Mouse (Mus musculus): ENCODE measurements around the gene Gm4553.
"Not testable (repeated sequence)": the region's sequence is repeated elsewhere in the genome, so short reads cannot be mapped to it uniquely, and the experiment has no call there.

Gene Gm4553

GRCm38 (mm10) chr7:142134206-142134995, 31.1 kb downstream of the Gm4553 start:
- DNase-seq (ENCODE audit: low spot score): no peak

GRCm38 (mm10) chr7:142128843-142129242, 36.7 kb downstream of the Gm4553 start:
- no peak for DNase-seq (ENCODE audit: low spot score)

DNA sequence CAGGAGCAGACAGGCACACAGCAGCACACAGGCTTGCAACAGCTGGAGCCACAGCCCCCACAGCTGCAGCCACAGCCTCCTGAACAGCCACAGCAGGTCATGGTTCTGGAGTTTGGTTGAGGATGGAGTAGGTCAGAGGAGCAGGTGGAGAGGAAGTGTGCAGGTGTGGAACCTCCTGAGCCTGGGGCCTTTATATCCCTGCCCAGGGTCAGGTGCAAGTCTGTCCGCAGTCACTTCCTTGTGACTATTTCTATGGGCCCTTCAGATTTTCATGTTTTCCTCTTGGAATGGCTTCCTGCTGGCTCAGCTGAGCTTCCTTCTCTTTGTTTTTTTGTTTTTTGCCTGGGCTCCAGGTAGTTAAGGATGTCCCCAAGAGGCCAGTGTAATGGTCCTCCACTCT, 44.9 kb downstream of the Gm4553 start, which contains the start of gene Gm45618:
Gene Gm45618 (minus strand): TSS at position 101 of the 400 bp plus-strand sequence.
- not testable (repeated sequence) for DNase-seq (ENCODE audit: low spot score)

DNA sequence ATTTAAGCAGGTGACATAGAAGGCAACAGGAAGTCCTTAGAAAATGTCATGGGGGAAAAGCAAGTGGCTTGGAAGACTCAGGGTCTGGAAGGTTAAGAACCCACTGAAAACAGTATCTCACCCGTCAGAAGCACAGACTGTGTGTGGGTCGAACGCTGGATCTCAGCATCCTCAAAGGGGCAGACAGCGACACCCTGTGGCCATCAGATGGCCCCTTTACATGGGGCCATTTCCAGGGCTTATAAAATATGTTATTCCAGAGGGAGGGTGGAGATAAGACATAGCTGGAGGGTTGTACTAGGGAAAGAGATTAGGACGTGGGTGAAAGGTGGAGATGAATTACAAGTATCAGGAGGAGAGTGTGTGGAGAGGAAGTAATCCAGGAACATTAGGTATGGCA, 45.9 kb downstream of the Gm4553 start:
- no peak for DNase-seq (ENCODE audit: low spot score)

All from ovary, postnatal 10 days (tissue).